Mouse (Mus musculus) heart, embryonic 14.5 days (tissue): ENCODE results near the gene Bloc1s5. TPM values are rescaled to one million over a fixed set of nuclear protein-coding genes. Genes with fewer than 3 reads are reported as not detected.

Experiments used
- ATAC-seq: fragments of 200-750 bp; cut with Nextera tagmentation; 2 replicates; pipeline ENCODE4 v1.8.0; 2017; ENCODE audit warnings: low read depth, moderate TSS enrichment; ENCODE audit not compliant: insufficient number of reproducible peaks, insufficient read depth, low FRiP score
- H3K27ac ChIP-seq, 2 experiments: fragments of 200-500 bp in 1 of 2; fragments of 300-500 bp in 1 of 2; sonication (generic) in 1 of 2; replicated peaks in 1 of 2; 2 replicates each; pipeline ENCODE4 v1.5.1; 2012 to 2014; ENCODE audit warnings: low read depth in 2 of 2, low read length in 2 of 2, control low read depth in 1 of 2, mild to moderate bottlenecking in 1 of 2, mixed read lengths in 1 of 2; ENCODE audit not compliant: control insufficient read depth in 1 of 2, insufficient read depth in 1 of 2
- H3K27me3 ChIP-seq: fragments of 300-500 bp; sonication (generic); 2 replicates; pipeline ENCODE4 v1.6.1; 2014; ENCODE audit warnings: mild to moderate bottlenecking, low read length, control low read depth; ENCODE audit not compliant: control insufficient read depth, insufficient read depth
- H3K36me3 ChIP-seq: fragments of 300-500 bp; sonication (generic); 2 replicates; pipeline ENCODE4 v1.6.1; 2014; ENCODE audit warnings: mild to moderate bottlenecking, control low read depth, low read length, mixed read lengths; ENCODE audit not compliant: control insufficient read depth, insufficient read depth
- H3K4me1 ChIP-seq, 2 experiments: fragments of 200-500 bp in 1 of 2; fragments of 300-500 bp in 1 of 2; sonication (generic) in 1 of 2; 2 replicates each; pipeline ENCODE4 v1.6.1; 2012 to 2014; ENCODE audit warnings: low read length in 2 of 2, control low read depth in 1 of 2, mixed read lengths in 1 of 2; ENCODE audit not compliant: control insufficient read depth in 2 of 2, insufficient read depth in 2 of 2
- H3K4me2 ChIP-seq: fragments of 300-500 bp; sonication (generic); 2 replicates; pipeline ENCODE4 v1.6.1; 2014; ENCODE audit warnings: mild to moderate bottlenecking, low read length
- H3K4me3 ChIP-seq, 2 experiments: fragments of 200-500 bp in 1 of 2; fragments of 300-500 bp in 1 of 2; sonication (generic) in 1 of 2; 2 replicates each; pipeline ENCODE4 v1.5.1; 2012 to 2014; ENCODE audit warnings: low read length in 2 of 2, mild to moderate bottlenecking in 2 of 2, control low read depth in 1 of 2, low read depth in 1 of 2, moderate library complexity in 1 of 2; ENCODE audit not compliant: control insufficient read depth in 1 of 2, insufficient read depth in 1 of 2
- H3K9ac ChIP-seq: fragments of 300-500 bp; sonication (generic); 2 replicates; pipeline ENCODE4 v1.6.1; 2014; ENCODE audit warnings: mild to moderate bottlenecking, low read length
- H3K9me3 ChIP-seq: fragments of 300-500 bp; sonication (generic); 2 replicates; pipeline ENCODE4 v1.6.1; 2016; ENCODE audit warnings: low read length, control low read depth; ENCODE audit not compliant: control insufficient read depth
- WGBS: fragments of 180-500 bp; shearing (Covaris S2); extraction: QIAGEN DNeasy Blood & Tissue Kit; methylation state at CpG from one replicate; pipeline ENCODE4 v1.1.7; 2014; 5-methylcytosine and 5-hydroxymethylcytosine counted together
- polyA plus RNA-seq: library from polyadenylated mRNA; unstranded; fragments of >200 nt; fragmentation: Nextera tagmentation; extraction: Ambion mirVana; gene quantifications from 2 replicates; pipeline ENCODE4 v1.2.1, GENCODE M21; 2014

Bloc1s5 gene
- polyA plus RNA-seq, 1 experiment from 2014 or later, result 17.4 TPM

DNA sequence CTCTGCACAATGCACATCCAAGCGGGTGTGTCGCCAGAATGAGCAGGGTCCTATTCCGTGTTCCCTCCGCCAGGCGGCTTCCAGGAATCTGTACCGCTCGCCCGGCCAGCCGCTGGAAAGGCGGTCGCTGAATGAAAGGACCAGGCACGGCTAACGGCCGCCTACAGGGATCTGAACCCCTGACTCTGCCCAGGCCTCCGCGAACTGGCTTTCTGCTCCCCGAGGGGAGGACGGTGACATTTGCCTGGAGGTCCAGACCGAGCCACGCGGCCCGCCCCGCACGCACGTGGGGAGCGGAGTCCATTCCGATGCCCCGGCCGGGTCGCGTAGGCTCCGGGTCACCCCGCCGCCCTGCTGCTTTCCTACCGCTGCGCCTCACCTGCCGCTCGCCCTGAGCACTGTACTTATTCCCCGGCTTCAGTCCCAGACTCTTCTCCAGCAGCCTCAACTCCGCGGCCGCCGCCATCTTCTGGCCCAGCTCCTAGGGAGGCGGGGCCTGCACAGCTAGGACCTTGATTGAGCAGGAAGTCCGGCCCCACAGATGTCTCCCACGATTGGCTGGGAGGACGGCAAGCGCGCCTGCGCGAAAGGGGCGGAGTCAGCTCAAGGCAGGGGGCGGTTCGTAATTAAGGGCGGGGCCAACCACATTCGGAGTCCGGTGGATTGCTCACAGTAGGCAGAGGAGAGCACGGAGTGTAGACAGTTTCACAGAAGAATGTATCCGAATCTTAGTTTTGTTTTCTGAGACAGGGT lies 23.8 kb upstream of the Bloc1s5 start, which contains the start of gene Eef1e1:
Gene Eef1e1, minus strand, starts transcription at position 531 of the 753 bp plus-strand sequence.
- WGBS, result under 1% methylated on average over 59 of the region's 59 CpGs
- Histone ChIP-seq H3K27me3 (no peaks in the 10 kb centered on the region), H3K4me2 (peak within 1 kb of the TSS; percentile 74), H3K9ac (peak within 1 kb of the TSS; percentile 82), H3K4me3 (peak within 1 kb of the TSS; percentile 64 to 68), H3K4me1 (peaks cover 3 to 6% of the 10 kb centered on the region in 2 experiments), H3K27ac (peak within 1 kb of the TSS; percentile 20 to 79), H3K9me3 (0 out of 2 replicates have a peak, but pooled peaks cover 3% of the 10 kb centered on the region), H3K36me3 (peaks cover 30% of the 10 kb centered on the region)
- peak; percentile 98 for ATAC-seq

- Histone ChIP-seq H3K4me2 (peak overlapping the region; percentile 74), H3K4me3 (peak overlapping the region; percentile 64 to 68), H3K36me3 (peaks cover 38% of the 10 kb centered on the region), H3K9ac (peak overlapping the region; percentile 82), H3K9me3 (0 out of 2 replicates have a peak, but pooled peaks cover 3% of the 10 kb centered on the region), H3K4me1 (peaks cover 3 to 6% of the 10 kb centered on the region in 2 experiments), H3K27me3 (no peaks in the 10 kb centered on the region), H3K27ac (no peak overlapping the region)
- no peak for ATAC-seq
- 29% methylated on average over 4 of the region's 4 CpGs for whole genome bisulfite sequencing
These were observed 23.0 kb upstream of the Bloc1s5 start for GRCm38 (mm10) chr13:38657865-38658264.

DNA sequence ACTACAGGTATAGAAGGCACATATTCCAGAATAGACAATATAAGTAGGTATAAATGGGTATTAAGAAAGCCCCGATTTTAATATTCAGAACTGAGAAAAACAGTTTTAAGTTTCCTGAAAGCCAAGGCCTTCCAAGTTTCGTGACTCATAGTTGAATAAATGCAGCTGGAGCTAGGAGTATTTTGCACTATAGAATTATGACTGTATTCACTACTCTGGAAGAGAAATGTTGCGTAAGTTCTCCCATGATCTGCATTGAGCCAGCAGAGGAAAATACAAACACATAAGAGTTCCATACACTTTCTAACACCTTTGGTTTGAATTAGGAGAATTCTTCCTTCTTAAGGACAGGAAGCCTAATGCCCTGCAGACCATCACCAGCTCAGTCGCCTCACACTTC lies 15.4 kb upstream of the Bloc1s5 start:
- H3K4me3 ChIP-seq, result no peak overlapping the region
- 92% methylated on average over 4 of the region's 4 CpGs for WGBS

DNA sequence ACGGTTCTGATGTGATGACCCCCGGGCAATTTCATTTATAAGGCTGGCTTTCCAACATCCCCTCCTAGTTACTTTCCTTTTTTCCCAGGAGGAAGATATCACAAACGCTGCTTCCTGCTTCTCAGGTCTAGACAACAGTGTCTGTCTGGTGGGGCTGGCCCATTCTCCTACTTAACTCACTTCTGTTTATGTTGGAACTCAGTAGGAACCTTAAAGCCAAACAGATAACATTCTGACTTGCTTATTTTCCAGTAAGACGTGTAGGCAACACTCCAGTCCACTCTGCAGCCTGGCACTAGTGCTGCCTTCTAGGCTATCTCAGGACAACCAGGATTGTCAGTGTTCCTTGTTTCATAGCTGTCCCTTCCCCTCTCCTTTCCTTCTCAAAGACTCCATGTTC lies 14.2 kb upstream of the Bloc1s5 start:
- Histone ChIP-seq H3K36me3 (peaks cover 95% of the 10 kb centered on the region), H3K9me3 (no peaks in the 10 kb centered on the region), H3K27ac (no peak overlapping the region), H3K4me1 (no peaks in the 10 kb centered on the region), H3K27me3 (no peaks in the 10 kb centered on the region), H3K4me2 (no peak overlapping the region), H3K4me3 (no peak overlapping the region), H3K9ac (no peak overlapping the region)
- peak; percentile 50; the same call in 1 of the 2 replicates for ATAC-seq
- 63% methylated on average over 4 of the region's 4 CpGs for WGBS

More for the DNA sequence above, 15.4 kb upstream of the Bloc1s5 start:
- no peaks in the 10 kb centered on the region for H3K27me3 ChIP-seq
- no peak overlapping the region for H3K9ac ChIP-seq
- no peaks in the 10 kb centered on the region for H3K4me1 ChIP-seq
- no peak overlapping the region for H3K4me2 ChIP-seq
- no peak overlapping the region for H3K27ac ChIP-seq
- H3K36me3 ChIP-seq, result peaks cover 95% of the 10 kb centered on the region
- H3K9me3 ChIP-seq, result no peaks in the 10 kb centered on the region
- ATAC-seq, result no peak

DNA sequence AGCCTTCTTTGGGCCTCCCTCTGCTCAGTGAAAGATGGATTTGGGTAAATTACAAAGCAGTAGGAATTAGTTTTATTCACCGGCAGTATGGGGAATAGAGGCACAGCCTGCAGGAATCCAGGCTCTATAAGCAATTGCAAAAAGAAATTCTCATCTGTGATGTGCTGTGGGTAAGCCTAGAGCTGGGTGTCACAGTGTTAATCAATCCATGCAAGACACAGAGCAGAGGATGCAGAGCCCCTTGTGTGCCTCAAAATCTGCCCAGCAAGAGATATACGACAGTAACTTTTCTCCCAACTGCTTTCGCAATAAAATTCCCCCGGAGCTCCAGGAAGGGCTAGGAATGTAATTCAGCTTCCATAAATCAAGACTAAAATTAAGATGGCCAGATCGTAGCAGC lies 6.5 kb upstream of the Bloc1s5 start:
- H3K9me3 ChIP-seq, result no peaks in the 10 kb centered on the region
- H3K27ac ChIP-seq, result 0 out of 4 replicates have a peak overlapping the region, but pooled peaks of 1 of the 2 experiments have one; percentile 9
- 80% methylated on average over 5 of the region's 5 CpGs for WGBS
- no peaks in the 10 kb centered on the region for H3K4me1 ChIP-seq
- no peak overlapping the region for H3K9ac ChIP-seq
- H3K4me3 ChIP-seq, result no peak overlapping the region
- H3K27me3 ChIP-seq, result no peaks in the 10 kb centered on the region
- ATAC-seq, result no peak
- no peak overlapping the region for H3K4me2 ChIP-seq
- H3K36me3 ChIP-seq, result peaks cover 28% of the 10 kb centered on the region

GRCm38 (mm10) chr13:38640961-38641360 lies 6.1 kb upstream of the Bloc1s5 start:
- H3K4me1 ChIP-seq, result no peaks in the 10 kb centered on the region
- no peaks in the 10 kb centered on the region for H3K9me3 ChIP-seq
- no peak overlapping the region for H3K4me2 ChIP-seq
- H3K27me3 ChIP-seq, result no peaks in the 10 kb centered on the region
- H3K4me3 ChIP-seq, result no peak overlapping the region
- peaks cover 25% of the 10 kb centered on the region for H3K36me3 ChIP-seq
- ATAC-seq, result no peak
- WGBS, result 88% methylated on average over 5 of the region's 5 CpGs
- H3K9ac ChIP-seq, result no peak overlapping the region
- H3K27ac ChIP-seq, result no peak overlapping the region

DNA sequence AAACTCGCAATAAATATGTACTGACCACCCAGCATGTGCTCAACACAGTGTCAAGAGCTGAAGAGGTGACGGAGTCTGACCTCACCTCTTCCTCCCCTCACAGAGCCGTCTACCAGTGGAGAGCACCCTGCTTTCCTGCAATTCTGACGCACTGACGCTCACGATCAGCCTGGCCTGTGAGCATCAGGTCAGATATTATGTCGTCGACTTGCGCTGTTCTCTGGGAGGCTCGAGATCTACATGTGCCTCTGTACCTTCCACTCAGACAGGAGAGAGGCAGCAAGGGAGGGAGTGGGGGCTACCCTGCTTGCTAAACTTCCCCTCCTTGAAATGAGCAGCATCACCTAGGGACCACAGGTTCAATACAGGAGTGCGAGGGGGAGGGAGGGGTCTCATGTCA lies 3.8 kb upstream of the Bloc1s5 start:
- 68% methylated on average over 11 of the region's 11 CpGs for WGBS
- no peak for ATAC-seq
- no peak overlapping the region for H3K9ac ChIP-seq
- no peaks in the 10 kb centered on the region for H3K9me3 ChIP-seq
- H3K4me3 ChIP-seq, result no peak overlapping the region
- H3K27me3 ChIP-seq, result no peaks in the 10 kb centered on the region
- peaks cover 4% of the 10 kb centered on the region for H3K36me3 ChIP-seq
- H3K4me2 ChIP-seq, result no peak overlapping the region
- 0 out of 4 replicates have a peak, but pooled peaks cover 0 to 2% of the 10 kb centered on the region in 2 experiments for H3K4me1 ChIP-seq
- no peak overlapping the region for H3K27ac ChIP-seq
